Mouse (Mus musculus): ENCODE results near the gene Wbp4. TPM values are rescaled to one million over a fixed set of nuclear protein-coding genes. Genes with fewer than 3 reads are reported as not detected.

Gene Wbp4
- polyA plus RNA-seq, 1 experiment from 2014 or later = 38.9 TPM

DNA sequence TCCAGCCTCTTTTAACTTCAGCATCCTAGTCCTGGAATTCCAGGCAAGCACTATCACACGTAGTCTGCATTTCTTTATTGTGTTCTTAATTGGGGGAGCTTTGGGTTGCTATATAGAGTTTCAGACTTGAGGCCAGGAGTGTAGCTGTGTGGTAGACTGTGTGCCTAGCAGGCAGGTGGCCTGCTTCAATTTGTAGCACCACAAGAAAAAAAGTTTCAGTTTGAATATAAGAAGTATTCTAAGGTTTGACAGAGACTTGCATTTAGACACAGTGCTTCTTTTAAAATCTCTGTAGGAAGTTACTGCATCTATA, 38.3 kb upstream of the Wbp4 start:
- Histone ChIP-seq H3K27ac (ENCODE audit: low read depth, low read length) (no peak overlapping the region), H3K36me3 (ENCODE audit: control insufficient read depth, insufficient read depth, low read length) (no peaks in the 10 kb centered on the region), H3K9ac (ENCODE audit: low read depth, low read length) (no peak overlapping the region), H3K4me1 (ENCODE audit: control insufficient read depth, insufficient read depth, low read depth, low read length) (no peaks in the 10 kb centered on the region), H3K27me3 (replicated peaks; ENCODE audit: control insufficient read depth, insufficient read depth, low read length) (no peaks in the 10 kb centered on the region), H3K9me3 (ENCODE audit: control insufficient read depth, low read length) (no peaks in the 10 kb centered on the region), H3K4me3 (ENCODE audit: low read length) (no peak overlapping the region), H3K4me2 (ENCODE audit: low read length) (no peak overlapping the region)
- no peak for ATAC-seq
- 76% methylated on average over 1 of the region's 1 CpGs for WGBS

DNA sequence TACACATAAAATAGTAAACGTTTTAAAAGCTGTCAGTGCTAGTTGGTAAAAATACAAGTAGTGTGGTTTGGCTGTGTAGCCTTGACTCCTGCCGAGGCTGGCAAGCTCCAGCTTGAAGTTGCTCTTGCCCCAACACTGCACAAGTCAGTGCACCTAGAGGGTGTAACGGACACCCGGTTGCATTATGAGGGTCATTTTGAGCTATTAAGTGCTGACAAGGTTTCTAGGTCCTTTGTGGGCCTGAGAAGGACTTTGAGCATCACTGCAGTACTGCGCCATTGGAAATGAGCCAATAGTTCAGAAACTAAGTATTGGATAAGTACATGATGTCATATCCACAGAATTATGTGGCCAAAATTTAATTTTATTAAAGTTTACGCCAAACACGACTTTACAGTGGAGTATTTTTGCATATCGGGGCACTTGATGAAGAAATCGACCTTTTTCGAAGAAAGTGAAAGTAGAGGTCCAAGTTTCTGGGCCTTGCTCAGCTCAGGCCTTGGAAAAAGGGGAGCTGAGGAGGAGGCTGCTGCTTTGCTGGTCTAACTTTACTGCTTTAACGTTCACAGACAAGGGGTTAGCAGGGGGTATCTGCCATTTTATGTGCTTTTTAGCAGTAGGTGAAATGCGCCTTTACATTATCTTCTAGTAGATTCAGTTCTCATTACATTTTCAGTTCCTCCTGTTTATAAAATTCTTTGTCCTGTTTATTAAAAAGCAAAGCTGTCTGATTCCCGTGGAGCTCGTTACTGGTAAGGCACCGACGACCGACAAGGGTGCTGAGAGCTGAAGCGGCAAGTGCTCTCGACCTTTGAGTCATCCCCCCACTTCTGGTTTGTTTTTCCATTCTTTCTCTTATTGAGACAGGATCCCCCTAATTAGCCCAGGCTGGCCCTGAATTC, 37.7 kb upstream of the Wbp4 start:
- Histone ChIP-seq H3K9me3 (ENCODE audit: control insufficient read depth, low read length) (no peaks in the 10 kb centered on the region), H3K4me3 (ENCODE audit: low read length) (no peak overlapping the region), H3K27me3 (replicated peaks; ENCODE audit: control insufficient read depth, insufficient read depth, low read length) (no peaks in the 10 kb centered on the region), H3K27ac (ENCODE audit: low read depth, low read length) (no peak overlapping the region), H3K4me2 (ENCODE audit: low read length) (no peak overlapping the region), H3K9ac (ENCODE audit: low read depth, low read length) (no peak overlapping the region; the same call in 1 of the 2 replicates), H3K36me3 (ENCODE audit: control insufficient read depth, insufficient read depth, low read length) (no peaks in the 10 kb centered on the region), H3K4me1 (ENCODE audit: control insufficient read depth, insufficient read depth, low read depth, low read length) (no peaks in the 10 kb centered on the region)
- no peak for ATAC-seq
- WGBS = 75% methylated on average over 19 of the region's 19 CpGs

DNA sequence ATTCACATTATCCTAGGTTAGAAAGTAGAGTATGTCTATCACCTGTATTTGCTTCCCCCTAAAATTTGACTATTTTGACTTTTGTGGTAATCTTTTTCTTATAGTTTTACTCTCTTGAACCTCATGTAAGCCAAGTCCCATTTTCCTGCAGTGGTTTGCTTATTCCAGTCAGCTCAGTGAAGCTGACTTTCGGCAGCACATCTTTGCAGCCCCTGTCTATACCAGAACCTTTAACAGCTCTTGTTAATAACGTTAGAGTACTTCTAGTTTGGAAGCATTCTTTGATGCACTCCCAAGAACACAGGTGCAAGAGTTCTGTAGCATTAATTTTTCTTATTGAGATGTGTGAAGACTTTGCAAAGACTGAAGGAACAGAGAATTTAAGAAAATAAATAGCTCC, 36.8 kb upstream of the Wbp4 start:
- ATAC-seq = no peak
- H3K27me3 ChIP-seq (replicated peaks; ENCODE audit: control insufficient read depth, insufficient read depth, low read length) = no peaks in the 10 kb centered on the region
- WGBS = 84% methylated on average over 2 of the region's 2 CpGs
- H3K27ac ChIP-seq (ENCODE audit: low read depth, low read length) = no peak overlapping the region
- no peaks in the 10 kb centered on the region for H3K36me3 ChIP-seq (ENCODE audit: control insufficient read depth, insufficient read depth, low read length)
- H3K9me3 ChIP-seq (ENCODE audit: control insufficient read depth, low read length) = no peaks in the 10 kb centered on the region
- H3K9ac ChIP-seq (ENCODE audit: low read depth, low read length) = no peak overlapping the region
- no peak overlapping the region for H3K4me2 ChIP-seq (ENCODE audit: low read length)
- H3K4me3 ChIP-seq (ENCODE audit: low read length) = no peak overlapping the region
- no peaks in the 10 kb centered on the region for H3K4me1 ChIP-seq (ENCODE audit: control insufficient read depth, insufficient read depth, low read depth, low read length)

DNA sequence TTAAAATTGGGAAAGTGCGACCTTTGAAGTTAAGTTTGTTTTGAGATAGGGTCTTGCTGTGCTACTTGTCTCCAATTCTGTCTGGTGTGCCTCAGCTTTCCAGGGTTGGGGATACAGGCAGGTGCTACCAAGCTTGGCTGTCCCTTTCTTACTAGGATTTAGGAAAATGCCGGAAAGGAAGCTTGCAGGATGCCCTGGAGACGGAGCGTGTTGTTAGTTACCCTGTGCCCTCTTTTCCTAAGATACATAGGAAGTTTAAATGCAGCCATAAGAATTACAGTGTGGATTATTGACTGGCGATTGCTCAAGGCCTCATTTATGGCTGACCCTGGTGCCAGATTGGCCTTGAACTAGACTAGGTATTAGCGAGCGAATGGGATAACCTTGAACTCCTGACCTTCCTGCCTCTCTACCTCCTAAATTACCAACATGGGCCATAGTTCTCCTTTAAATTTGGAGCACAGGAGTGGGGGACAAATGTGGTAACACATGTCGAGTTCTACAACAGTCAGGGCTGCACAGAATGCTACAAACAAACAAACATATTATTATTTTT, 35.9 kb upstream of the Wbp4 start:
- no peak overlapping the region for H3K27ac ChIP-seq (ENCODE audit: low read depth, low read length)
- no peak overlapping the region for H3K4me3 ChIP-seq (ENCODE audit: low read length)
- ATAC-seq = no peak
- H3K4me2 ChIP-seq (ENCODE audit: low read length) = no peak overlapping the region
- no peaks in the 10 kb centered on the region for H3K27me3 ChIP-seq (replicated peaks; ENCODE audit: control insufficient read depth, insufficient read depth, low read length)
- H3K9ac ChIP-seq (ENCODE audit: low read depth, low read length) = no peak overlapping the region
- H3K9me3 ChIP-seq (ENCODE audit: control insufficient read depth, low read length) = no peaks in the 10 kb centered on the region
- H3K4me1 ChIP-seq (ENCODE audit: control insufficient read depth, insufficient read depth, low read depth, low read length) = no peaks in the 10 kb centered on the region
- no peaks in the 10 kb centered on the region for H3K36me3 ChIP-seq (ENCODE audit: control insufficient read depth, insufficient read depth, low read length)
- 88% methylated on average over 8 of the region's 8 CpGs for WGBS

DNA sequence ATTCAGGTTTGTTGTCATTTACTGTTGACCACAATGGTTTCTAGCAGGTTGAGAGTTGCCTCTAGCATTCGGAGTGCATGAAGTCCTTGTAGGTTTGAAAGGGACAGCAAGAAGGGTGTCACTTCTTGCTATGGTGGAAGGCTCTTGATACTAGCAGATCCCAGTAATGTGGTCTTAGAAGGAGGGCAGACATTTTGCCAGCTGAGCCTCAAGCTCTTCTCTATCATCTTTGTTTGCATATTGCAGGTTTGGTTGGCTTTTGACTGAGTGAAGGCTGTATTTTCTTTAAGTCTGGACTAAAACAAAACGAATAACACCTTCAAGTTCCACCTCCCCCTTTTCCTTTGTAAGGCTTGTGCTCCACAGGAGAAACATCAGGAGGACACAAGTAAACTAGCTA, 35.4 kb upstream of the Wbp4 start:
- Histone ChIP-seq H3K9ac (ENCODE audit: low read depth, low read length) (no peak overlapping the region), H3K4me2 (ENCODE audit: low read length) (no peak overlapping the region), H3K27me3 (replicated peaks; ENCODE audit: control insufficient read depth, insufficient read depth, low read length) (no peaks in the 10 kb centered on the region), H3K36me3 (ENCODE audit: control insufficient read depth, insufficient read depth, low read length) (no peaks in the 10 kb centered on the region), H3K27ac (ENCODE audit: low read depth, low read length) (no peak overlapping the region), H3K4me3 (ENCODE audit: low read length) (no peak overlapping the region), H3K4me1 (ENCODE audit: control insufficient read depth, insufficient read depth, low read depth, low read length) (no peaks in the 10 kb centered on the region), H3K9me3 (ENCODE audit: control insufficient read depth, low read length) (no peaks in the 10 kb centered on the region)
- no peak for ATAC-seq
- 83% methylated on average over 2 of the region's 2 CpGs for WGBS

DNA sequence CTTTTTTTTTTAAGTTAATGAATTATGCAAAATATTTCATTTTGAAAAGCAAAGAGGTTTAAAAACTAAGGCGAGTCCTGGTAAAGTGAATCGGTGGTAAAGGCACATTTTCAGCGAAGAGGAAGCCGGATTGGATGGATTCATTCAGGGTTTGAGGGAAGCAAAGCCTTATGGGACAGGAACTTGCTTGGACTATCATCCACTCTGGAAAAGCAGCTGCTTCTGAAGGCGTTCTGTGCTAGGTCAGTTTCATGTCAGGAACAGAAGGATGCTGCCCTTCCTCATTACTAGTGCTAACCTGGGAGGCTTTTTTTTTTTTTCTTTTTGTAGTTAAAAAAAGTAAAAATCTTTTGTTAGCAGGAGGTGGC, 34.9 kb upstream of the Wbp4 start:
- no peaks in the 10 kb centered on the region for H3K27me3 ChIP-seq (replicated peaks; ENCODE audit: control insufficient read depth, insufficient read depth, low read length)
- H3K4me3 ChIP-seq (ENCODE audit: low read length) = no peak overlapping the region
- H3K4me1 ChIP-seq (ENCODE audit: control insufficient read depth, insufficient read depth, low read depth, low read length) = no peaks in the 10 kb centered on the region
- H3K9ac ChIP-seq (ENCODE audit: low read depth, low read length) = no peak overlapping the region
- no peaks in the 10 kb centered on the region for H3K36me3 ChIP-seq (ENCODE audit: control insufficient read depth, insufficient read depth, low read length)
- H3K4me2 ChIP-seq (ENCODE audit: low read length) = no peak overlapping the region
- no peaks in the 10 kb centered on the region for H3K9me3 ChIP-seq (ENCODE audit: control insufficient read depth, low read length)
- no peak overlapping the region for H3K27ac ChIP-seq (ENCODE audit: low read depth, low read length)
- ATAC-seq = no peak
- 87% methylated on average over 5 of the region's 5 CpGs for WGBS

DNA sequence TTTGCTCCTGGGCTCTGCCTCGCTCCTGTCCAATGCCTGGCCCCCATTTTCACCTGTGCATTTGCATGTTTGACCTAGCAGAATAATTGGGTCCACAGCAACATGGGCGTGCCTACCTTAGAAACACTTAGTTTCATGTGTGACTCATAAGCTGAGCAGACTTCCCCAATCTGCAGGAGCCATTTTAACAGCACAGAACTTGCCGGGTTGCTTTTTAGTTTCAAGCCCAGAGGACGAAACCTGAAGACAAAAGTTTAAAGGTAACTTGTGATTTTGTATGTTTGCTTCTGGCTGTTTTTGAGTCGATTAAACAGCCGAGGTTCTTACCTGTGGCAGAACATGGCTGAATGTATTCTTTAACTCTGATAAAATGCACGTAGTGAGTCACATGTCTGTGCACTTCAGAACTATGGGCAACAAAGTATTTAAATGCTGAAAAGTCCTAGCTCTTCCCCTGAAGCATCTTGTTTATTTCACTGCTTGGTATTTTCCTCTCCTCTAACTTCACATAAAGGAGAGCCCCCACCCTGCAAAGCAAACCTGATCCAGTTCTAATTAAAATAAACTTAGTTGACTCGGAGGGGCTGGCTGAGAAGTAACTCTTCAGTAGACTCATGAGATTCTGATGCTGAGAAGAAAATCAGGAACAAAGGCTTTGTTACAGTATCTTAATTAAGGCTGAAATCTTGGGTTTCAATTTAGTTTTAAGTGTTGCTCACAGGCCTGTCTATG, 34.4 kb upstream of the Wbp4 start:
- no peaks in the 10 kb centered on the region for H3K36me3 ChIP-seq (ENCODE audit: control insufficient read depth, insufficient read depth, low read length)
- no peaks in the 10 kb centered on the region for H3K9me3 ChIP-seq (ENCODE audit: control insufficient read depth, low read length)
- no peak overlapping the region for H3K9ac ChIP-seq (ENCODE audit: low read depth, low read length)
- ATAC-seq = no peak
- no peak overlapping the region for H3K4me3 ChIP-seq (ENCODE audit: low read length)
- no peaks in the 10 kb centered on the region for H3K4me1 ChIP-seq (ENCODE audit: control insufficient read depth, insufficient read depth, low read depth, low read length)
- no peak overlapping the region for H3K27ac ChIP-seq (ENCODE audit: low read depth, low read length)
- 84% methylated on average over 8 of the region's 8 CpGs for WGBS
- H3K4me2 ChIP-seq (ENCODE audit: low read length) = no peak overlapping the region
- H3K27me3 ChIP-seq (replicated peaks; ENCODE audit: control insufficient read depth, insufficient read depth, low read length) = no peaks in the 10 kb centered on the region

DNA sequence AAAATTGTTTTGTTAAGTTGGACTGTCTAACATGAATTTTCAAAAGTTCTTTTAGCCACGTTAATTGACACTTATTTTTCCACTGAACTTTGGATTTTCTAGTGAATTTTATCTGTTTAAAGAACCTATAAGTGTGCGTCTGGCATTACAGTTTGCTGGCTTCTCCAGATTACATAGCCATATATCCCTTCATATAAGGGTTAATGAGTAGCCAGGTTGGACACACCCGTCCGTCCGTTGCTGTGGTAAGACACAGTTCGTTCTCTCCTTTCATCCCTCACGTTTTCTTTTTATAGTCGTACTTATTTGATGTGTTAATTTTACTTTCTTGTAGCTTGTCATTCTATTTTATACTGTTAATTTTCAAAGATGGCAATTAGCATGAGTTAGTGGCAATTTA, 33.8 kb upstream of the Wbp4 start:
- no peak overlapping the region for H3K27ac ChIP-seq (ENCODE audit: low read depth, low read length)
- ATAC-seq = no peak
- no peak overlapping the region for H3K4me3 ChIP-seq (ENCODE audit: low read length)
- H3K27me3 ChIP-seq (replicated peaks; ENCODE audit: control insufficient read depth, insufficient read depth, low read length) = no peaks in the 10 kb centered on the region
- no peak overlapping the region for H3K9ac ChIP-seq (ENCODE audit: low read depth, low read length)
- H3K9me3 ChIP-seq (ENCODE audit: control insufficient read depth, low read length) = no peaks in the 10 kb centered on the region
- WGBS = 89% methylated on average over 8 of the region's 8 CpGs
- H3K36me3 ChIP-seq (ENCODE audit: control insufficient read depth, insufficient read depth, low read length) = no peaks in the 10 kb centered on the region
- no peaks in the 10 kb centered on the region for H3K4me1 ChIP-seq (ENCODE audit: control insufficient read depth, insufficient read depth, low read depth, low read length)
- H3K4me2 ChIP-seq (ENCODE audit: low read length) = no peak overlapping the region

DNA sequence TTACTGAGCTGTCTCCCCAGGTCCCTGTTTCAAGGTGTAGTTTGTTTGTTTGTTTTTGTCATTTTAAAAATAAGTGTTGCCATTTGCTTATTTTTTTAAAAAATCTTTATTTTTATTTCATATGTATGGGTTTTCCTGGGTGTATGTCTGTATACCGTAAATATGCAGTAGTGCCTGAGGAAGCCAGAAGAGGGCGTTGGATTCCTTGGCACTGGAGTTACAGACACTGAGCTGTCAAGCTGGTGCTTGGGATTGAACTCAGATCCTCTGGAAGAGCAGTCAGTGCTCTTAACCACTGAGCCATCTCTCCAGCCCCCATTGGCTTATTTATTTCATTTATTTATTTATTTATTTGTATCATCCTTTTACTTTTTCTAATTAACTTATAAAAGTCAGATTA, 32.6 kb upstream of the Wbp4 start:
- WGBS = 75% methylated on average over 2 of the region's 2 CpGs
- H3K9ac ChIP-seq (ENCODE audit: low read depth, low read length) = no peak overlapping the region
- H3K27ac ChIP-seq (ENCODE audit: low read depth, low read length) = no peak overlapping the region
- no peaks in the 10 kb centered on the region for H3K36me3 ChIP-seq (ENCODE audit: control insufficient read depth, insufficient read depth, low read length)
- no peaks in the 10 kb centered on the region for H3K4me1 ChIP-seq (ENCODE audit: control insufficient read depth, insufficient read depth, low read depth, low read length)
- no peak for ATAC-seq
- H3K4me3 ChIP-seq (ENCODE audit: low read length) = no peak overlapping the region
- H3K27me3 ChIP-seq (replicated peaks; ENCODE audit: control insufficient read depth, insufficient read depth, low read length) = no peaks in the 10 kb centered on the region
- no peaks in the 10 kb centered on the region for H3K9me3 ChIP-seq (ENCODE audit: control insufficient read depth, low read length)
- H3K4me2 ChIP-seq (ENCODE audit: low read length) = no peak overlapping the region

Data from hindbrain, embryonic 16.5 days (tissue).